Mouse (Mus musculus): ENCODE measurements around the gene Myh14.
A peak's percentile ranks its signal among the peaks of the same experiment; 100 is the strongest.

Myh14 gene

DNA sequence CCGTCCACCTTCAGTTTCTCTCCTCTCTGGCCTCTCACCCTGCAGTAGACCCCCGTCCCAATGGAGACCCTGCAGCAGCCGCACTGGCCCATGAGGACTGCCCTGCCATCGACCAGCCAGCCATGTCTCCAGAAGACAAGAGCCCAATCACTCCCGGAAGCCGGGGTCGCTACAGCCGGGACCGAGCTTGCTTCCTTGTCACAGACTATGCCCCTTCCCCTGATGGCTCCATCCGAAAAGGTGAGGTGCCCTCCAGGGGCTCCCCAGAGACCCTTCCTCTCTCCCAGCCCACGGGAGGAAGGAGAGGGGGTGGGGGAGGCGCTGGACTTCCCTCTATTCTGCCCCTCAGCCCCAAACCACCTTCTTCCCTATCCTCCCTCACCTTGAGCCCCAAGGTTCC is 72.3 kb downstream of the Myh14 start:
- no peak for DNase-seq (ENCODE audit: low read depth)

DNA sequence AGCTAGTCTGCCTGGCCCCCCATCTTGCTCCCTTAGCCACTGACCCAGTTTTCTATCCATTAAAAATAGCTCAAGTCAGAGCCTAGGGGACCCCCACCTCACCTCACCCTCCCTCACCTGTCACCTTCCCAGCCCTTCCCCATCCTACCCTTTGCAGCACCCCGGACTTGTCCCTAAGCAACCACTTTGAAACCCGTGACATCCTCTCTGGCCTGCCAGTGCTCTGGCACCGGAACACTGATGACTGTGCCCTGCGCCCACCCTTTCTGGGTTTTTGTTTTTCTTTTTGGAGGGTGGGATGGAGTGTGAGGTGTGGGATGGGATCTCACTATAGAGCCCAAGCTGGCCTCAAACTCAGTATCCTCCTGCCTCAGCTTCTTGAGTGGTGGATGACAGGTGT is 73.0 kb downstream of the Myh14 start:
- no peak for DNase-seq (ENCODE audit: low read depth)

DNA sequence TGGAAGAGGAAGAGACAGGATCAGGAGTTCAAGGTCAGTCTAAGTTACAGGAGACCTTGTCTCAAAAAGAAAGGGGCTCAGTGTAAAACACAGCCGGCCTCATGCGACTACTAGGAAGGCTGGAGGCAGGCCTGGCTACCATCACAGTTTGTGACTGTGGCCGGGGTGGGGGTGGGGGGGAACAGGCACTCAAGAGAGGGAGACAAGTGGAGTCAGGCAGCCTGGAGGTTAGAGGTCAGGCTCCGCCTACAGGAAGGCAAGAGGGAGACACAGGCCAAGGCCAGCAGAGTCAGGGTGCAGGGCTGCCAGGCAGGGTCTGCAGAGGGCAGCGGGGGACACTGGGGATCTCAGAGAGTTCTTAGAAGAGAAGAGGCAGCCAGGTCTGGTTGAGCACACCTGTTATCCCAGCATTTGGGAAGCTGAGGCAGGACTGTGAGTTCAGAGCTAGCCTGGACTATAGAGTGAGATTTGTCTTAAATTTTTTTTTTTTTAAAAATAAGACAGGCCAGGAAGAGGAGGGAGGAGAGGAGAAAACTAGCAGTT is 73.6 kb downstream of the Myh14 start:
- DNase-seq (ENCODE audit: low read depth) = no peak

- DNase-seq (ENCODE audit: low read depth) = no peak
These were observed 74.6 kb downstream of the Myh14 start for GRCm38 (mm10) chr7:44596051-44596450.

DNA sequence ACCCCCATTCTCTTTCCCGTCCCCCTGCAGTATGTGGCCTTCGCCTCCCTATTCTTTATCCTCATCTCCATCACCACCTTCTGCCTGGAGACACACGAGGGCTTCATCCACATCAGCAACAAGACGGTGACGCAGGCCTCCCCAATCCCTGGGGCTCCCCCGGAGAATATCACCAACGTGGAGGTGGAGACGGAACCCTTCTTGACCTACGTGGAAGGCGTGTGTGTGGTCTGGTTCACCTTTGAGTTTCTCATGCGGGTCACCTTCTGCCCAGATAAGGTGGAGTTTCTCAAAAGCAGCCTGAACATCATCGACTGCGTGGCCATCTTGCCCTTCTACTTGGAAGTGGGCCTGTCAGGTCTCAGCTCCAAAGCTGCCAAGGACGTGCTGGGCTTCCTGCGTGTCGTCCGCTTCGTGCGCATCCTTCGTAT is 75.5 kb downstream of the Myh14 start:
- DNase-seq (ENCODE audit: low read depth) = no peak

GRCm38 (mm10) chr7:44594291-44594690 is 76.4 kb downstream of the Myh14 start:
- no peak for DNase-seq (ENCODE audit: low read depth)

DNA sequence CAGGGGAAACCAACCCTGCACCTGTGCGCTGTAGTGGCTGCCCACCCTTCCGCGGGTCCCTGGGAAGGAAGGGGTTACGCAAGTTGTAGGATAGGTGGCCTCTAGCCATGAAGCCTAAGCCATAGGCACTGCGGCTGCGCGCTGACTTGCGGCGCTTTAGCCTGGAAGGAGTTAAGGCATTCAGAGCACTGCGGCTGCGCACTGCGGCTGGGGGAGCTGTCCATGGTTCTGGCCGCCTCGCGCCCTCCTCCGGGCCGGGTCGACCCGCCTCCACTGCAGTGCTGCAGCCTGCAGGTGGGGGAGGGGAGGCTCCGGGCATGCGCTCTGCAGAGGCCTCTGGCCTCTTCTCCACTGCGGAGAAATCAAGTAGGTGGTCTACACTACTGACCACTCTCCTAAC is 76.9 kb downstream of the Myh14 start:
- peak; percentile 46 for DNase-seq (ENCODE audit: low read depth)

- DNase-seq (ENCODE audit: low read depth) = no peak
These were observed 77.6 kb downstream of the Myh14 start for GRCm38 (mm10) chr7:44593051-44593450.

GRCm38 (mm10) chr7:44591348-44592116 is 79.1 kb downstream of the Myh14 start:
- DNase-seq (ENCODE audit: low read depth) = no peak

DNA sequence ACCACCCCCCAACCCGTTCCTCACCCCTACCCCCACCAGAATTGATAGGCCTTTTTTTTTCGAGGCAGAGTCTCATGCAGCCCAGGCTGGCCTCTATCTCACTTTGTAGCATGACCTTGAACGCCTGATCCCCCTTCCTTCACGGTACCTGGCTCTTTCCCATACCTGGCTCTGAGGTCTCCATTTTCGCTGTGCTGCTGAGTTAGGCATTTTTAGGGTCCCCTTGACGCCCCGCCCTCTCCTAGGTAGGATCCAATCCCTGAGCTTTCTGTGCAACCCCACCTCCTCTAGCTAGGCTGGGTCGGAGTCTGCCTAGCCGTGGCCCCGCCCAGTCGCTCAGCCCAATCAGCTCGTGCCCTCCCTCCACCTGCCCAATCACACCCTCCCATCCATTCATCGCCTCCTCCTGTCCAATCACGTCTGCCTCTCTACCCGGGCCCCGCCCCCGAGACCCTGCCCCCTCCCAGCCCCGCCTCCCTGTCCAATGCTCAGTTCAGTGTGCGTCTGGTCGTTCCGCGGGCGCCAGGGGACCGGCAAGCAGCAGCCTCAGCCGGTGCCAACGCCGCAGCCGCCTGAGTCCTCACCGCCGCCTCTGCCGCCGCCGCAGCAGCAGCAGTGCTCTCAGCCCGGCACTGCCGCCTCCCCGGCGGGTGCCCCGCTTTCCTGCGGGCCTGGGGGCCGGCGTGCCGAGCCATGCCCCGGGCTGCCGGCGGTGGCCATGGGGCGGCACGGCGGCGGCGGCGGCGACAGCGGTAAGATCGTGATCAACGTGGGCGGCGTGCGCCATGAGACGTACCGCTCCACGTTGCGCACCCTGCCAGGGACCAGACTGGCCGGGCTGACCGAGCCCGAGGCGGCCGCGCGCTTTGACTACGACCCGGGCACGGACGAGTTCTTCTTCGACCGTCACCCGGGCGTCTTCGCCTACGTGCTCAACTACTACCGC is 80.0 kb downstream of the Myh14 start, which contains the start of gene Kcnc3:
Gene Kcnc3 (plus strand): TSS at position 263 of the 946 bp plus-strand sequence.
- DNase-seq (ENCODE audit: low read depth) = peak; percentile 66

GRCm38 (mm10) chr7:44589946-44590345 is 80.7 kb downstream of the Myh14 start:
- no peak for DNase-seq (ENCODE audit: low read depth)

DNA sequence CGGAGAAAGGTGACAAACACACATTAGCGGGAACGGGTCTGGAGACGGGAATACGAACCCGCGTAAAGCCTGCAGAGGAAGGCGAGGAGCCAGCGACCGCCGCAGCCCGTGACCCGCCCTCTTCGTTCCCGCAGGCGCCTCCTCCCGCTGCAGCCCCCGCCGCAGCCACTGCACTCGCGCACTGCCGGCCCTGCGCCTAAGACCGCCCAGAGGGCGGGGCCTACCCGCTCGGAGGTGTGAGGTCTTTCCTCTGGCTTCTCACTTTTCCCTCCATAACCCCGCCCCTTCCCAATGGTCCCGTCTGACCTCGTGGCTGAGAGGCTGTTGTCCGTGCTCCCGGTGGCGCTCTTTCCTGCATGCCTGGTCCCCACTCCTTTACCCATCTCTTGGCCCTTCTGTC is 81.5 kb downstream of the Myh14 start:
- no peak for DNase-seq (ENCODE audit: low read depth)

DNA sequence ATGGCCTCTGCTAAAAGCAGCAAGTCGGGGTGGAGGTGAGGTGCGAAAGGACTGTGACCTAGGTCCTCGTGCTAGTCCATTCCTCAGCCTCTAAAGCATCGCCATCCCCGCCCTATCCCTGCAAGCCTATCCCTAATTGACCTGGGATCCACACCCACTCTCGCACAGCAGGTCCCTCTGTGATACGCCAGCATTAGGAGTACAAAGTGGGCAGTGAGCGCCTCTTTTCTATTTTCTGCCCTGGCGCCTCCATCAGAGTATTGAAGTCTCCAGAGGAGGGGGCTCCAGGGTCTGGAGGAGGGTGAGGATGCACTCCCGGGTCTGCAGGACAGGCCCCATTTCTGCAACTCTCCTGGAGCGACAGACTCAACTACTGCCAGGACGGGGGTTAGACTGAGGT is 82.3 kb downstream of the Myh14 start:
- no peak for DNase-seq (ENCODE audit: low read depth)

DNA sequence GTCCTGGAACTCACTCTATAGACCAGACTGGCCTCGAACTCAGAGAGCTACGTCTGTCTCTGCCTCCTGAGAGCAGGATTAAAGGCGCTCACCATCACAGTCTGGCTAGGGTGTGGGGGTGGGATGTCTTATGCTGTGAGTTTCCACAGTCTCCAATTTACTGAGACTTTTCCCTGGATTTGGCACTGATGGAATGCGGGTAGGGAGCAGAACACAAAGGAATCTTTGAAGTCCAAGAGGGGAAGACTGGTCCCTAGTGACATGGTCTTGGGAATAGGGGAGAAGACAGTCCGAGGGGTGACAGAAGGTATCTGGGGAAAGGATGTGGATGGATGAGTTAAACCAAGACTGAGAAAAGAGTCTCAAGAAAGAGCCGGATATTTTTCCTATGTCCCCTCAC is 83.0 kb downstream of the Myh14 start:
- DNase-seq (ENCODE audit: low read depth) = no peak

- no peak for DNase-seq (ENCODE audit: low read depth)
These were observed 83.7 kb downstream of the Myh14 start for GRCm38 (mm10) chr7:44586930-44587329.

GRCm38 (mm10) chr7:44586518-44586917 is 84.1 kb downstream of the Myh14 start:
- DNase-seq (ENCODE audit: low read depth) = no peak

GRCm38 (mm10) chr7:44585606-44586005 is 85.0 kb downstream of the Myh14 start:
- DNase-seq (ENCODE audit: low read depth) = no peak

DNA sequence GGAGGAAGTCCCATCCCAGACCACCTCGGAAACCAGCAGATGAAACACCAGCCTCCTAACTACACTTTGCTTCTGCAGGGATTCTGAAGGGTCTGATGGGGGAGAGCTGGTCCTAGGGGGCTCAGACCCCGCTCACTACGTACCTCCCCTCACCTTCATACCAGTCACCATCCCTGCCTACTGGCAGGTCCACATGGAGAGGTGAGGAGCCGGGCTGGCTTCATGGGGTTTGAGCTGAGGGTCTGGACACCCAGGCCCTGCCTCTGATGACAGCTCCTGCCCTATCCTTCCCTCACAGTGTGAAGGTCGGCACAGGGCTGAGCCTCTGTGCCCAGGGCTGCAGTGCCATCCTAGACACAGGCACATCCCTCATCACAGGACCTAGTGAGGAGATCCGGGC is 85.7 kb downstream of the Myh14 start:
- no peak for DNase-seq (ENCODE audit: low read depth)

GRCm38 (mm10) chr7:44584265-44584804 is 86.3 kb downstream of the Myh14 start:
- no peak for DNase-seq (ENCODE audit: low read depth)

- no peak for DNase-seq (ENCODE audit: low read depth)
These were observed 87.5 kb downstream of the Myh14 start for GRCm38 (mm10) chr7:44583146-44583545.

GRCm38 (mm10) chr7:44582709-44583108 is 87.9 kb downstream of the Myh14 start:
- DNase-seq (ENCODE audit: low read depth) = no peak

GRCm38 (mm10) chr7:44581637-44582036 is 89.0 kb downstream of the Myh14 start:
- no peak for DNase-seq (ENCODE audit: low read depth)

Measured in c-Kit-positive CD71-positive TER-119-negative erythroid progenitor cells, embryonic 14.5 days (primary cell).